Mouse (Mus musculus) thymus, postnatal 4 days (tissue): ENCODE measurements at regions not wholly inside any gene's neighbourhood (a gene's known extent, or its start where the extent isn't known, plus 50 kb on each side); places are given as distances from the start of the nearest gene placed in this dataset.

ENCODE experiments used
- DNase-seq: peaks from one replicate; pipeline ENCODE4 v3.0.0; 2021

DNA sequence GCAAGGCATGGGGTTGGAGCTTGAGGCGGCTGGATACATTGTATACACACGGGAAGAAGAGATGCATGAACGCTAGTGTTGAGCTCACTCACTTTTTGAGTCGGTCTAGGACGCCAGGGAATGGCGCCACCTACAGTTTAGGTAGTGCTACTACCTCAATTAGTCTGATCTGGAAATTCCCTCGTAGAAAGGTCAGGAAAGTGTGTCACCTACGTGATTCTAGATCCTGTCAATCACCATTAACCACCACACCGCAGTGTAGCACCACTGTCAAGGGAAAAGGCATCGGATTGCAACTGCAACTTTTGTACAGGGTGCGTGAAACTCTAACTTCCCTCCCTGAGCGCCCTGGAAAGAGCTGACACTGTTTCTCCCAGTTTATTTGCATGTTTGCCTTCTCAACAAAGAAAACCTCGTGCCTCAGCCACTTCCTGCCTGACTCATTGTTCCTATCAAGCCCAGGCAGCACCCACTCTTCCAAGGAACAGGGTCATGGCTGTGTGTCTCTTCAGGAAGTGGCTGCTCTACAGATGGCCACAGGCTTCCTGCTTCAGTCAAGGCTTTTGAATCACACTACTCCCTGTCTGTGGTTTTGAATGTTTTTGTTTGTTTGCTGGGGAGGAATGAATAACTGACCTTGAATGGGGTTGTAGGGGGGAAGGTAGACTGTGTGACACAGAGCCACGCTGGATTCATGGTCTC lies 231.6 kb upstream of the Jmjd1c start:
- peak; percentile 45 for DNase-seq

GRCm38 (mm10) chr10:66865010-66865582 lies 230.8 kb upstream of the Jmjd1c start:
- DNase-seq = peak; percentile 17

- DNase-seq = no peak
These were observed 224.7 kb upstream of the Jmjd1c start for GRCm38 (mm10) chr10:66871133-66871664.

DNA sequence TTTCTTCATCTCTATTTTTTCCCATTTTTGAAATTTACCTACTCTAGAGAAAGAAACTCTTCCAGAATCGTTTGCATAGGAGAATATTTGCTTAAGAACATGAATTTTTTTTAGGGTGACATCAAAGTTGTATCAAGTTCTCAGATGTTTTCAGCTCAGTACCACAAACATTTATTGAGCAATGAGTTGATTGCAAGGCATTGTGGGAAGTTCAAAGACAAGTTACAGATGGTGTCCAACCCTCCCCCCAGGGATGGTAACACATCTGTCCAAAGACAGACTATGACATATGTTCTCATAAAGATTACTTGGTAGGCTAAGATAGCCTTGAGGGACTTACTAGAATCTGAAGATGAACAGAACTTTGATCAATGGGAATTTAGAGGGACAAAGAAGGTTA lies 224.3 kb upstream of the Jmjd1c start:
- no peak for DNase-seq

DNA sequence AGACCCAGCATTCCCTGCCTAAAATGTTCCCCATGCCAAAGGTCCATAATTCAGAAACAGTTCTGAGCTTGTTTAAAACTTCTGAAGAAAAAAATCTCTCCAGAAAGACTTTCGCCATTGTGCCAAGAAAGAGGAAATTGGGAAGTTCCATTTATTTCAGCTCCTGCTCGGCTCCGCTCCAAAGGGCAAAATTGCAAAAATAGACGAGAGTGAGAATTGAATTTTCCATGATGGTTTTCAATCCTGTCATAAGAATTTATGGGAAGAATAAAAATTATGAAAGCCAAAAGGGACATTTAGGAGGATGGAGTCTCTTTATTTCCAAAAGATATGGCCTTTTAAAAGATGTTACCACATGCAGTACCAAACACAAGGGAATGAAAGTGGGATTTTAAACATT lies 222.5 kb upstream of the Jmjd1c start:
- no peak for DNase-seq

GRCm38 (mm10) chr10:66879071-66879470 lies 216.9 kb upstream of the Jmjd1c start:
- no peak for DNase-seq

- no peak for DNase-seq
These were observed 213.1 kb upstream of the Jmjd1c start for GRCm38 (mm10) chr10:66882825-66883224.

- no peak for DNase-seq
These were observed 210.3 kb upstream of the Jmjd1c start for GRCm38 (mm10) chr10:66885575-66885974.

DNA sequence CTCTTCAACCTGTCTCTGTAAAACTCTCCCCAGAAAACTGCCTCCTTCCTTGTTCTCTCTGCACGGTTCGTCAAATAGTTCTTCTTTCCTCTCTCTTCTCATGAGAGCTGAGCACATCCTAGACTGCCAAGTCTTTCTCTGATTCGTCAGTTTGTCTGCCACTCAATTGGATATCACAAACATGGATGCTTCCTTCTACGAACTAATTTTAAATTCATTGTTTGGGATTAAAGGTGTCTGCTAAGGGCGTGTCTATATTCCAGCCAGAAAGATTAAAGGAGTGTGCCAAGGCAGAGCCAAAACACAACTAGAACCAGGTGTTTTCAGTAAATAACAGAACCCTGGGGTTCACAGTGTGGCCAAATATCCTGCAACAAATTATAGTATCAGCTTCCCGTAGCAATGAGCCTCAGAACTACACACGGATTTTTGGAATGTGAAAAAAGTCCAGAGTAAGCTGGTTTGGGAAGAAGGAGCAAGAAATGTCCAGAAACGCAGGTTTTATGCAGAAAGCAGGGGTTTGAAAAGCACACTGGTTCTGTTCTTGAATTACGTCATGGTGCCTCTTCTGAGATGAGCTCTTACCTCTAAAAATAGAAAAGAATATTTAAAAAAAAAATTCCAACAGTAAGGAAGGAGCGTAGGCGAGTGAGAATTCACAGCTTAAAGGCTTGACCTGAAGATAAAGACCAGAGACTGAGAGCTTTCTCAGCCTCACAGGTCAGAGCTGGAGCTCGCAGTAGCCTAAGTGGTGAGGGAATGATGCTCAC lies 206.0 kb upstream of the Jmjd1c start:
- DNase-seq = no peak

DNA sequence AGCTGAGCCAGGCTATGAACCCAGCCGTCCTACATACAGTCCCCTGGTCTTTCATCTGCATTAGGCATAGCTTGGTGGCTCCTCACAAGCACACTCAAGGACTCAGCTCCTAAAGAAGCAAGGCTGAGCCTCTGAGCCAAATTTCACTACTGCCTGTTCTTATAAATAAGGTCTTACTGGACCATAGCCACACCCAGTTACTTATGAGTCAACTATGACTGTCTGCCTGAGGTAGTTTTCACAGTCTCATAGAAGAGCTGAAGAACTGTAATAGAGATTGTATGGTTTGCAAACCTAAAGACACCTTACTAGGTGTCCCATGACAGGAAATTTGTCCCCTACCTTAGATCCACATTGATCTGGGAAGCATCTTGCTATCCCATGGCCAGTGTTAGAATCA lies 204.1 kb upstream of the Jmjd1c start:
- no peak for DNase-seq

DNA sequence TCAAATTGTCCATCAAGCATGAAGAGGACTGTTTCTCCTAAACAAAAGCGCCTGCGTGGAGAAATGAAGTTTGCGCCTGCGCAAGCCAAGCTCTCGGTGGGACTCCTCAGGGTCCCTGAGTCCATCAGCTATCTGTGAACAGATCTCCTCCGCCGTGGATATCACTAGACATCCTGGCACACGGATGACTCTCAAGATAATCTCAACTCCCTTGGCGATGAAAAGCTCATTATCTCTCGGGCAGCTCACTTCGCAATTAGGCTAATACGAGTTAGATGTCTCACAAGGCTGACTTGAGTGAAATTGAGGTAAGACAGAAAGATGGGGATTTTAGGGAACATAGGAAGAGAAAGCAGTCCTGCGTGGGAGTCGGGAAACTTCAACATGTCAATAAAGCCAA lies 202.1 kb upstream of the Jmjd1c start:
- DNase-seq = no peak

- DNase-seq = no peak
These were observed 199.0 kb upstream of the Jmjd1c start for GRCm38 (mm10) chr10:66896698-66897622.

DNA sequence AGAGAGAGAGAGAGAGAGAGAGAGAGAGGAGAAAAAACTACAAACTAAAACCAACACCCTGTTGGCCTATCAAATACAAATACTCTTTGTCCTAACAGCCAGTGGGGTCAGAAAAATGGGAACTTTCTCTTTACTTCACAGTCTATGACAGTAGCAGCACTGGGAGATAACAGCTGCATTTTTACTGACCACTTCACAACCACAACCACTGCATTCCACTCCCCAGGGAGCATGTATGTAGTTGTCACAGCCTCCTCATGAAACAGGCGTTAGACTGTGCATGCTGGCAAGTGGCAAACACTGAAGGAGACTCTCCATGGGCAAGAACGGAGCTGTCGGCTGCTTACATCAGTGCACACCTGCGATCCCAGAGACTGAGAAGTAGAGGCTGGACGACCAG lies 196.2 kb upstream of the Jmjd1c start:
- no peak for DNase-seq

DNA sequence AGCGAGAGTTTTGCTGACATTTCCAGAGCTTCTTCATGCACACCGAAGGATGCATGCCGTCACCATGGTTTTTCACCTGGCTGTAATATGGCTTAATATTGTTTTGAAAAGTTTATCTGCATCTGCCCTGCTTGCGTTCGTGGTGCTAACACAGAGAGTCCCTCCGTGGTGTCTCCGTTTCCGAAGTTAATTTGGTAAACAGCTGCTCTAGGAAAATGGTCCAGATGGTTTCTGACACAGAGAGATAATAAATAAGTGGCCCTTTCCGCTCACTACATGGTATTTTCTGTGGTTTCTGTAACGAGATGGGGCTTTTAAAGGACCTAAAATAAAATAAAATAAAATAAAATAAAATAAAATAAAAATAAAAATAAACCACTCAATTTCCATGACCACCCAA lies 195.1 kb upstream of the Jmjd1c start:
- DNase-seq = no peak

DNA sequence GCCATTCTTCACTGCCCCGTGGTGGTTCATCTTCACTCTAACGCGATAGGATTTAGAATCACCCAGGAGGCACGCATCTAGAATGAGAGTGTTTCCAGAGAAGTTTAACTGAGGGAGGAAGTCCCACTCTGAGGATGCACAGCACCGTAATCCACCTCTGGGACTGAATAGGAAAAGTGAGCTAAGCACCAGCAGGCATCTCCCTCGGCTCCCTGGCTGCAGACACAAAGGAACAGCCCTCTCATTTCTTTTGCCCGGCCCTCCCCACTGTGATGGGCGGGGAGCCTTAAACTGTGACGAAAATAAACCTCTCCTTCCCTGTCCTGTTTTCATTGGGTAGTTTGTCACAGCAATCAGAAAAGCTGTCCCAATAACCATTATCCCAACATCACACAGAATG lies 194.1 kb upstream of the Jmjd1c start:
- DNase-seq = no peak

DNA sequence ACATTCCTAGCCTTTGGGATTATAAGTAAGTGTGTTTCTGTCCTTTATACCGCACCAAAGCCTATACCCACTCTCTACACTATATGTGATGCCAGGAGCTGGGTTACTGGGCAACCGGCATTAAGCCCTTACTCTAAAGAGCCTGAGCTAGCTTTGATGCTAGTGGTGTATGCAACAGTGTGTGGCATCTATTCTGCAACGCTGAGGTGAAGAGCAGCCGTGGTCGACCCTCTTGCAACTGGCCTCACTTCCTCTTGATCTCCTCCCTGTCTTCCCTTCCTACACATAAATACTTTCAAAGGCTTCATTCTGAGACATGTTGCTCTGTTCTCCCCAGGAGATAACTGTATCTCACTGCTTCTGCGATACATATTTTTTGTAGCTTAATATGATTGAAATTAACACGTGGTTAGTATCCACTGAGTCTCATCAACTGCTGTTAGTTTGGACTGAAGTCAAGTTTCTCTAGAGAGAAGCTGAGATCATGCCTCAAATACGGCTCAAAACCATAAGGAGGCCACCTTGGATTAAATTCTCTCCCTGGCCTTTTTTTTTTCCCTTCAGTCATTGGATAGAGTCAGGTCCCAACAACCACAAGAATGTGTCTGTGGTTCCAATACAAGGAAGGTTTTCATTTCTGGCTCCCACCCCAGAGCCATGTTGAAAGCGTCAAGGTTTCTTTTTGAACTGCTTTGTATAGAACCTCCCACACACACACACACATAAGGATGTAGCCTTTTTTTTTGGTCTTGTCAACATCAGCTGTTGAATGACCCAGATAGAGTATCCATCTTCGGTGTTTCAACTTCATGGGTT lies 191.2 kb upstream of the Jmjd1c start:
- no peak for DNase-seq

GRCm38 (mm10) chr10:66907842-66908241 lies 188.1 kb upstream of the Jmjd1c start:
- DNase-seq = no peak

DNA sequence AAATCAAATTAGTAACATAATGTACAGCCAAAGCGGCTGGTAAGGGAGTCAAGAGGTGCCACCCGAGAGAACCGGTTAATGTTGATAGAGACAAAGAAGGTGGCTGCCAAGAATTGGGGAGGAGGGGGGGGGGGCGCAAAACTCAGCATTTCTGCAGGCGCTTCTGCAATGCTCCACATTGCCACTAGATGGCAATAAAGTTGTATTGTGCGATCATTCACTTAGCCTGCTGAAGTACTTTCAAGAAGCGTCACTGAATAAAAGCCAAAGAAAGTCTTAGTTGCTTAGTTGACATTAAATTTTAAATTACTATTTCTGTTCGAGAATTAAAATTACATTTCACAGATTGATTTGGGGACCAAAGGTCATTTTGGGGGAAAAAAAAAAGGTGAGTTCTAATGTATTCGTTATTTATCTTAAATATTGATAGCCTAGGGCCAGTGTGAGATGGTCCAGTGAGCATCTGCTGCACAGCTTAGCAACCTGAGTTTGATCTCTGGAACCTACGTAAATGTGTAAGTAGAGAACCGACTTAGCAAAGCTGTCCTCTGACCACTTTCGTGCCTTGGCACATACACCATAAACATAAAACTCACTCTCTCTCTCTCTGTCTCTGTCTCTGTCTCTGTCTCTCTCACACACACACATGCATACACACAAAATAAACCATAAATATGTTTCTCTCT lies 186.6 kb upstream of the Jmjd1c start:
- peak; percentile 72 for DNase-seq

- no peak for DNase-seq
These were observed 185.8 kb upstream of the Jmjd1c start for GRCm38 (mm10) chr10:66909905-66910681.

DNA sequence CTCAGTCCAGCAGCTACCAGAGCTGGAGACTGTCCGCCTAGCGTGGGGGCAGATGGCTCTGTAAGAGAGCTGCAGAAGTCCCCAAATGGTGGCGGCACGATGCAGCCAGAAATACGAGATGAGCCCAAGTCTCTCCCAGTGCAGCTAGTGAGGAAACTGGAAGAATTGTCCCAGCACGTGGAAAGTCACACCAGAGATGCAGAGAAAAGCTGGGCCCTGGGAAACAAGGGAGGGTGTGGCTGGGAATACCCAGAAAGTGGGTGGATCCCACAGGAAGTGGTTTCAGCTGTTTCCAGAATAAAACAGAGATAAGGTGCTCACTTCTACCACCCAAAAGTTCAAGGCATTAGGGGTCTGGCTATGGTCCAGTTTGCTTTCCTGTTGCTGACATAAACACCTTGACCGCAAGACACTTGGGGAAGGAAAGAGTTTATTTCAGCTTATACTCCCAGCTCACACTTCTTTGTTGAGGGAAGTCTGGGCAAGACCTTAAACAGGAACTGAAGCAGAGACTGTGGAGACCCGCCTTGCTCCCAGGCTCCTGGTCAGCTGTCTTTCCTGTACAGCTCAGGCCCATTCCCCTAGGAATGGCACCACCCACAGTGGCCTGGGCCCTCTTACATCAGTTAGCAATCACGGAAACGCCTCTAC lies 184.5 kb upstream of the Jmjd1c start:
- no peak for DNase-seq
